Mouse (Mus musculus) midbrain, embryonic 12.5 days (tissue): ENCODE data around the gene Rere. TPM values are rescaled to one million over a fixed set of nuclear protein-coding genes. Genes with fewer than 3 reads are reported as not detected.

Experiments
- ATAC-seq: fragments of 200-750 bp; cut with Nextera tagmentation; 2 replicates; pipeline ENCODE4 v1.8.0; 2017; ENCODE audit warnings: low read depth, moderate TSS enrichment, moderate library complexity; ENCODE audit not compliant: low FRiP score
- H3K27ac ChIP-seq: fragments of 300-500 bp; sonication (generic); replicated peaks from 2 replicates; pipeline ENCODE4 v1.5.1; 2016; ENCODE audit warnings: mild to moderate bottlenecking
- H3K27me3 ChIP-seq: fragments of 300-500 bp; sonication (generic); 2 replicates; pipeline ENCODE4 v1.6.1; 2016; ENCODE audit warnings: mild to moderate bottlenecking
- H3K36me3 ChIP-seq: fragments of 300-500 bp; sonication (generic); 2 replicates; pipeline ENCODE4 v1.6.1; 2016
- H3K4me1 ChIP-seq: fragments of 300-500 bp; sonication (generic); 2 replicates; pipeline ENCODE4 v1.6.1; 2016
- H3K4me2 ChIP-seq: fragments of 300-500 bp; sonication (generic); replicated peaks from 2 replicates; pipeline ENCODE4 v1.6.1; 2016; ENCODE audit warnings: mild to moderate bottlenecking, moderate library complexity
- H3K4me3 ChIP-seq: fragments of 300-500 bp; sonication (generic); 2 replicates; pipeline ENCODE4 v1.5.1; 2016; ENCODE audit warnings: mild to moderate bottlenecking
- H3K9ac ChIP-seq: fragments of 300-500 bp; sonication (generic); replicated peaks from 2 replicates; pipeline ENCODE4 v1.6.1; 2016; ENCODE audit warnings: mild to moderate bottlenecking, moderate library complexity
- H3K9me3 ChIP-seq: fragments of 300-500 bp; sonication (generic); 2 replicates; pipeline ENCODE4 v1.6.1; 2016; ENCODE audit warnings: mild to moderate bottlenecking
- WGBS: fragments of 180-500 bp; shearing (Covaris S2); methylation state at CpG from one replicate; pipeline ENCODE4 v1.1.7; 2016; 5-methylcytosine and 5-hydroxymethylcytosine counted together
- polyA plus RNA-seq: library from polyadenylated mRNA; unstranded; fragments of >200 nt; fragmentation: Nextera tagmentation; extraction: Ambion mirVana; gene quantifications from 2 replicates; pipeline ENCODE4 v1.2.1, GENCODE M21; 2016

Gene Rere
- polyA plus RNA-seq, 1 experiment from 2014 or later: 50.7 TPM

GRCm38 (mm10) chr4:150624933-150625332 is 343.5 kb downstream of the Rere start:
- no peak for ATAC-seq
- no peaks in the 10 kb centered on the region for H3K9me3 ChIP-seq
- no peak overlapping the region for H3K4me2 ChIP-seq
- H3K27me3 ChIP-seq: no peaks in the 10 kb centered on the region
- H3K4me3 ChIP-seq: no peak overlapping the region
- H3K4me1 ChIP-seq: no peaks in the 10 kb centered on the region
- H3K36me3 ChIP-seq: peaks cover 14% of the 10 kb centered on the region
- H3K27ac ChIP-seq: no peak overlapping the region
- H3K9ac ChIP-seq: no peak overlapping the region
- WGBS: 86% methylated on average over 4 of the region's 4 CpGs

GRCm38 (mm10) chr4:150625425-150625824 is 344.0 kb downstream of the Rere start:
- Histone ChIP-seq H3K4me3 (no peak overlapping the region), H3K36me3 (peaks cover 9% of the 10 kb centered on the region), H3K27ac (no peak overlapping the region), H3K4me2 (no peak overlapping the region), H3K9ac (no peak overlapping the region), H3K9me3 (no peaks in the 10 kb centered on the region), H3K27me3 (no peaks in the 10 kb centered on the region), H3K4me1 (no peaks in the 10 kb centered on the region)
- peak; percentile 66 for ATAC-seq
- 49% methylated on average over 1 of the region's 1 CpGs for WGBS

- Histone ChIP-seq H3K4me1 (no peaks in the 10 kb centered on the region), H3K9me3 (no peaks in the 10 kb centered on the region), H3K36me3 (peaks cover 6% of the 10 kb centered on the region), H3K4me3 (no peak overlapping the region), H3K27ac (no peak overlapping the region), H3K9ac (no peak overlapping the region), H3K27me3 (no peaks in the 10 kb centered on the region), H3K4me2 (no peak overlapping the region)
- 56% methylated on average over 6 of the region's 6 CpGs for WGBS
- no peak for ATAC-seq
Measured at GRCm38 (mm10) chr4:150625951-150626732, 344.7 kb downstream of the Rere start.

GRCm38 (mm10) chr4:150629266-150629665 is 347.8 kb downstream of the Rere start:
- H3K9me3 ChIP-seq: no peaks in the 10 kb centered on the region
- H3K27ac ChIP-seq: no peak overlapping the region
- H3K4me1 ChIP-seq: no peaks in the 10 kb centered on the region
- no peak overlapping the region for H3K4me3 ChIP-seq
- ATAC-seq: no peak
- no peaks in the 10 kb centered on the region for H3K36me3 ChIP-seq
- H3K4me2 ChIP-seq: no peak overlapping the region
- no peaks in the 10 kb centered on the region for H3K27me3 ChIP-seq
- WGBS: 90% methylated on average over 11 of the region's 11 CpGs
- H3K9ac ChIP-seq: no peak overlapping the region

- Histone ChIP-seq H3K36me3 (no peaks in the 10 kb centered on the region), H3K27me3 (no peaks in the 10 kb centered on the region), H3K4me2 (no peak overlapping the region), H3K4me1 (no peaks in the 10 kb centered on the region), H3K4me3 (no peak overlapping the region), H3K27ac (no peak overlapping the region), H3K9ac (no peak overlapping the region), H3K9me3 (no peaks in the 10 kb centered on the region)
- 88% methylated on average over 10 of the region's 10 CpGs for WGBS
- no peak for ATAC-seq
Measured at GRCm38 (mm10) chr4:150635568-150635967, 354.1 kb downstream of the Rere start.

- no peak overlapping the region for H3K9ac ChIP-seq
- no peak for ATAC-seq
- no peak overlapping the region for H3K27ac ChIP-seq
- H3K4me2 ChIP-seq: no peak overlapping the region
- no peak overlapping the region for H3K4me3 ChIP-seq
- no peaks in the 10 kb centered on the region for H3K9me3 ChIP-seq
- 82% methylated on average over 6 of the region's 6 CpGs for WGBS
- no peaks in the 10 kb centered on the region for H3K36me3 ChIP-seq
- H3K27me3 ChIP-seq: no peaks in the 10 kb centered on the region
- H3K4me1 ChIP-seq: no peaks in the 10 kb centered on the region
Measured at GRCm38 (mm10) chr4:150636635-150637034, 355.2 kb downstream of the Rere start.

- WGBS: 89% methylated on average over 9 of the region's 9 CpGs
- Histone ChIP-seq H3K27ac (no peak overlapping the region), H3K4me2 (no peak overlapping the region), H3K36me3 (no peaks in the 10 kb centered on the region), H3K9me3 (no peaks in the 10 kb centered on the region), H3K4me3 (no peak overlapping the region), H3K27me3 (no peaks in the 10 kb centered on the region), H3K9ac (no peak overlapping the region), H3K4me1 (no peaks in the 10 kb centered on the region)
- no peak for ATAC-seq
Measured at GRCm38 (mm10) chr4:150644299-150644698, 362.9 kb downstream of the Rere start.

- Histone ChIP-seq H3K27ac (no peak overlapping the region), H3K36me3 (no peaks in the 10 kb centered on the region), H3K27me3 (peaks cover 20% of the 10 kb centered on the region), H3K9me3 (no peaks in the 10 kb centered on the region), H3K9ac (no peak overlapping the region), H3K4me3 (no peak overlapping the region), H3K4me2 (no peak overlapping the region), H3K4me1 (peaks cover 9% of the 10 kb centered on the region)
- 82% methylated on average over 5 of the region's 5 CpGs for WGBS
- no peak for ATAC-seq
Measured at GRCm38 (mm10) chr4:150649327-150649726, 367.9 kb downstream of the Rere start.

GRCm38 (mm10) chr4:150651390-150652277 is 370.2 kb downstream of the Rere start, which contains the start of gene Slc45a1:
Gene Slc45a1, minus strand, starts transcription at chr4:150652174.
- peaks cover 9% of the 10 kb centered on the region for H3K4me1 ChIP-seq
- H3K27me3 ChIP-seq: peaks cover 28% of the 10 kb centered on the region
- H3K9ac ChIP-seq: peak within 1 kb of the TSS; percentile 81
- no peaks in the 10 kb centered on the region for H3K36me3 ChIP-seq
- H3K27ac ChIP-seq: no peak within 1 kb of the TSS
- no peaks in the 10 kb centered on the region for H3K9me3 ChIP-seq
- H3K4me3 ChIP-seq: peak within 1 kb of the TSS; percentile 57
- H3K4me2 ChIP-seq: peak within 1 kb of the TSS; percentile 65
- ATAC-seq: peak; percentile 62; the same call in 1 of the 2 replicates
- WGBS: 6% methylated on average over 41 of the region's 41 CpGs

GRCm38 (mm10) chr4:150653072-150653599 is 371.7 kb downstream of the Rere start:
- Histone ChIP-seq H3K4me3 (no peak overlapping the region), H3K4me1 (peaks cover 9% of the 10 kb centered on the region), H3K4me2 (no peak overlapping the region), H3K36me3 (no peaks in the 10 kb centered on the region), H3K9ac (no peak overlapping the region), H3K27ac (no peak overlapping the region), H3K27me3 (peaks cover 28% of the 10 kb centered on the region), H3K9me3 (no peaks in the 10 kb centered on the region)
- no peak for ATAC-seq
- 42% methylated on average over 9 of the region's 11 CpGs for WGBS

GRCm38 (mm10) chr4:150655989-150656388 is 374.5 kb downstream of the Rere start:
- ATAC-seq: peak; percentile 63; the same call in 1 of the 2 replicates
- peak overlapping the region; percentile 29; the same call in 1 of the 2 replicates for H3K4me2 ChIP-seq
- H3K36me3 ChIP-seq: no peaks in the 10 kb centered on the region
- H3K4me3 ChIP-seq: no peak overlapping the region
- no peak overlapping the region for H3K27ac ChIP-seq
- no peak overlapping the region for H3K9ac ChIP-seq
- H3K4me1 ChIP-seq: peaks cover 9% of the 10 kb centered on the region
- H3K27me3 ChIP-seq: peaks cover 33% of the 10 kb centered on the region
- WGBS: 6% methylated on average over 17 of the region's 17 CpGs
- no peaks in the 10 kb centered on the region for H3K9me3 ChIP-seq

GRCm38 (mm10) chr4:150656504-150656903 is 375.1 kb downstream of the Rere start:
- WGBS: 83% methylated on average over 6 of the region's 6 CpGs

More at GRCm38 (mm10) chr4:150656504-150656903, 375.1 kb downstream of the Rere start:
- no peak for ATAC-seq
- Histone ChIP-seq H3K27me3 (peaks cover 39% of the 10 kb centered on the region), H3K4me2 (no peak overlapping the region), H3K27ac (no peak overlapping the region), H3K4me3 (no peak overlapping the region), H3K9ac (no peak overlapping the region), H3K36me3 (no peaks in the 10 kb centered on the region), H3K4me1 (peaks cover 9% of the 10 kb centered on the region), H3K9me3 (no peaks in the 10 kb centered on the region)
